Mouse (Mus musculus) hindbrain, embryonic 15.5 days (tissue): ENCODE measurements around the gene Tmx2. TPM values are rescaled to one million over a fixed set of nuclear protein-coding genes. Genes with fewer than 3 reads are reported as not detected.

Source experiments
- ATAC-seq: fragments of 200-750 bp; cut with Nextera tagmentation; 2 replicates; pipeline ENCODE4 v1.8.0; 2017; ENCODE audit warnings: low read depth, moderate number of reproducible peaks, moderate TSS enrichment; ENCODE audit not compliant: low FRiP score
- H3K27ac ChIP-seq: fragments of 300-500 bp; sonication (generic); replicated peaks from 2 replicates; pipeline ENCODE4 v1.5.1; 2015; ENCODE audit warnings: mild to moderate bottlenecking, inconsistent platforms
- H3K27me3 ChIP-seq: fragments of 300-500 bp; sonication (generic); 2 replicates; pipeline ENCODE4 v1.6.1; 2015; ENCODE audit warnings: control low read depth, inconsistent platforms
- H3K36me3 ChIP-seq: fragments of 300-500 bp; sonication (generic); 2 replicates; pipeline ENCODE4 v1.6.1; 2015; ENCODE audit warnings: control low read depth, inconsistent platforms
- H3K4me1 ChIP-seq: fragments of 300-500 bp; sonication (generic); replicated peaks from 2 replicates; pipeline ENCODE4 v1.6.1; 2015; ENCODE audit warnings: control low read depth, inconsistent platforms
- H3K4me2 ChIP-seq: fragments of 300-500 bp; sonication (generic); 2 replicates; pipeline ENCODE4 v1.6.1; 2015; ENCODE audit warnings: moderate library complexity, mild to moderate bottlenecking, inconsistent platforms
- H3K4me3 ChIP-seq: fragments of 300-500 bp; sonication (generic); 2 replicates; pipeline ENCODE4 v1.5.1; 2015; ENCODE audit warnings: mild to moderate bottlenecking, inconsistent platforms
- H3K9ac ChIP-seq: fragments of 300-500 bp; sonication (generic); 2 replicates; pipeline ENCODE4 v1.6.1; 2015; ENCODE audit warnings: inconsistent platforms
- H3K9me3 ChIP-seq: fragments of 300-500 bp; sonication (generic); 2 replicates; pipeline ENCODE4 v1.6.1; 2016; ENCODE audit warnings: control low read depth, inconsistent platforms
- WGBS: fragments of 180-500 bp; shearing (Covaris S2); methylation state at CpG from one replicate; pipeline ENCODE4 v1.1.7; 2015; 5-methylcytosine and 5-hydroxymethylcytosine counted together
- polyA plus RNA-seq: library from polyadenylated mRNA; unstranded; fragments of >200 nt; fragmentation: Nextera tagmentation; extraction: Ambion mirVana; gene quantifications from 2 replicates; pipeline ENCODE4 v1.2.1, GENCODE M21; 2015

Tmx2 gene
- polyA plus RNA-seq, 1 experiment from 2014 or later: 294 TPM

GRCm38 (mm10) chr2:84634006-84634405 is 44.9 kb downstream of the Tmx2 start:
- Histone ChIP-seq H3K36me3 (no peaks in the 10 kb centered on the region), H3K4me2 (no peak overlapping the region), H3K9ac (no peak overlapping the region), H3K4me1 (peaks cover 54% of the 10 kb centered on the region), H3K27ac (peak overlapping the region; percentile 86; the same call in 1 of the 2 replicates), H3K27me3 (no peaks in the 10 kb centered on the region), H3K9me3 (no peaks in the 10 kb centered on the region), H3K4me3 (no peak overlapping the region)
- no peak for ATAC-seq
- WGBS: 79% methylated on average over 4 of the region's 4 CpGs

GRCm38 (mm10) chr2:84632999-84633398 is 45.9 kb downstream of the Tmx2 start:
- Histone ChIP-seq H3K27ac (0 out of 2 replicates have a peak overlapping the region, but pooled peaks have one; percentile 7), H3K27me3 (no peaks in the 10 kb centered on the region), H3K9me3 (no peaks in the 10 kb centered on the region), H3K4me3 (no peak overlapping the region), H3K4me2 (no peak overlapping the region), H3K9ac (no peak overlapping the region), H3K4me1 (peaks cover 45% of the 10 kb centered on the region), H3K36me3 (no peaks in the 10 kb centered on the region)
- ATAC-seq: no peak
- WGBS: 13% methylated on average over 3 of the region's 3 CpGs

GRCm38 (mm10) chr2:84632001-84632400 is 46.9 kb downstream of the Tmx2 start:
- no peak for ATAC-seq
- Histone ChIP-seq H3K27me3 (no peaks in the 10 kb centered on the region), H3K9ac (no peak overlapping the region), H3K9me3 (no peaks in the 10 kb centered on the region), H3K4me1 (peaks cover 37% of the 10 kb centered on the region), H3K36me3 (no peaks in the 10 kb centered on the region), H3K4me3 (no peak overlapping the region), H3K27ac (no peak overlapping the region), H3K4me2 (no peak overlapping the region)
- 91% methylated on average over 1 of the region's 1 CpGs for WGBS

- H3K4me3 ChIP-seq: no peak overlapping the region
- H3K4me1 ChIP-seq: peaks cover 2% of the 10 kb centered on the region; the same call in 1 of the 2 replicates
- H3K36me3 ChIP-seq: peaks cover 13% of the 10 kb centered on the region
- H3K9ac ChIP-seq: no peak overlapping the region
- no peak overlapping the region for H3K4me2 ChIP-seq
- ATAC-seq: no peak
- no peak overlapping the region for H3K27ac ChIP-seq
- H3K9me3 ChIP-seq: no peaks in the 10 kb centered on the region
- WGBS: 68% methylated on average over 3 of the region's 3 CpGs
- no peaks in the 10 kb centered on the region for H3K27me3 ChIP-seq
Measured at GRCm38 (mm10) chr2:84627036-84627435, 51.9 kb downstream of the Tmx2 start.

DNA sequence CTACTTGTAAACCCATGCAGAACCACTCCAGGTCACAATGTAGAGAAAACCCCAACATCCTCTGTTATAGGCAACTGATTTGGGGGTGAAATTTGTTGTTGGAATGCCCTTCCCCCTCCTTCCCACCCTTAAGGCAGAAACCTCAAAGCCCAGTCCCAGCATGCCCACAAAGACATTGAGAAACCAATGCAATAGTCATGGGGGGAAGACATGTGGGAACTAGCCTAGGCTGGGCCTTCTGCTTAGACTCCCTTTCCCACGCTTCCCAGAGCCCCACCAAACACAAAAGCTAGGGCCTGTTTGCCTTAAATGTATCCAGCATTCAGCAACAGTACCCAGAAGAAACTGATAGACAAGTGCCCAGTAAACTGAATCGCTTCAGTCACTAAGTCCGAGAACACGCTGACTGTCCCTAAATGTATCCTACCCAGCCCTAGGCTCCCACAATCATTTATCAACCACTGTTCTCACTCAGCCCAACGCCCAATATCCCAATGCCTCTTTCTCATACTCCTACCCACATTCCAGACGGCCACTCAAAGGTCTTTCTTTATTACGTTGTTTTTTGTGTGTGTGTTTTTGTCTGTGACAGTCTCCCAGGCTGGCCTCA is 52.5 kb downstream of the Tmx2 start:
- no peak overlapping the region for H3K27ac ChIP-seq
- no peak for ATAC-seq
- H3K4me2 ChIP-seq: no peak overlapping the region
- H3K27me3 ChIP-seq: no peaks in the 10 kb centered on the region
- no peaks in the 10 kb centered on the region for H3K9me3 ChIP-seq
- no peaks in the 10 kb centered on the region; the same call in 1 of the 2 replicates for H3K4me1 ChIP-seq
- H3K36me3 ChIP-seq: peaks cover 16% of the 10 kb centered on the region
- H3K9ac ChIP-seq: no peak overlapping the region
- WGBS: 64% methylated on average over 7 of the region's 7 CpGs
- H3K4me3 ChIP-seq: no peak overlapping the region

DNA sequence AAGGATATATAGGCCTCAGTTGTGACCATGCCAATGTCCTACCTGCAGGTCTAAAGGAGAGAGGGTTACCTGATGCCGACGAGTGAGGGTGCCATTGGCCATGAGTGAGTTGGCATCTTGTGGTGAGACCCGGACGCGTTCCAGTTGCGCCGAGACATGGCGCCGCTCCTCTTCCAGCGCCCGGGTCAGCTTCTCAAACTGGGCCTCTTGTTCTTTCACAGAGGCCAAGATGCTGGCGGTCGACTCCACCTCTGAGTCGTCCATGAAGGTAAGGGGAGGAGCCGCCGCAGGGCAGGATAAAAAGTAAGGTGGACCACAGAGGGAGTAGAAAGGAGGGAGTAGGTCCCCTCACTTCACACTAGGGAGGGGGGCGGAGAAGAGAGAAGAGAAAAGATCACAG is 54.7 kb downstream of the Tmx2 start:
- Histone ChIP-seq H3K27ac (no peak overlapping the region), H3K4me3 (no peak overlapping the region), H3K36me3 (peaks cover 38% of the 10 kb centered on the region), H3K9ac (no peak overlapping the region), H3K27me3 (no peaks in the 10 kb centered on the region), H3K4me2 (no peak overlapping the region), H3K9me3 (no peaks in the 10 kb centered on the region), H3K4me1 (no peaks in the 10 kb centered on the region; the same call in 1 of the 2 replicates)
- WGBS: 94% methylated on average over 17 of the region's 17 CpGs
- ATAC-seq: no peak

GRCm38 (mm10) chr2:84623428-84624119 is 55.4 kb downstream of the Tmx2 start:
- ATAC-seq: no peak
- no peak overlapping the region for H3K4me2 ChIP-seq

DNA sequence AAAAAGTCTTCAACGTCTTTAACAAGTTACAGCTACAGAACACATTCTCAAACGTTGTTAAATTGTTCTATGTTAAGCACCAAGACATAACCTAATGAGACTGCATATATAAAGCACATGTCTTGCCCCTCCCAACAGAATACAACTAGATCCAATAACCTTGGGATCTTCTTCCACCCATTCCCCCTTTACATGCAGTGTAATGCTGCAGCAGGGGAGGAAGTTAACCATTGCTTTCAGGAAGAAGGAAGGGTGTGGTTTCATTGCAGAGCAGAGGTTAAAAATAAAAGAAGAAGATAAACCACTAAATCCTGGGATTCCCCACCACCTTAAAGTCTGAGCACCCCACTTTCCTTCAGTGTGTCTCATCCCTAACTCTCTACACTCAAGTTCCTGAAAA is 56.3 kb downstream of the Tmx2 start:
- WGBS: 79% methylated on average over 2 of the region's 2 CpGs

More at GRCm38 (mm10) chr2:84623428-84624119, 55.4 kb downstream of the Tmx2 start:
- H3K27me3 ChIP-seq: no peaks in the 10 kb centered on the region
- H3K36me3 ChIP-seq: peaks cover 45% of the 10 kb centered on the region
- no peak overlapping the region for H3K4me3 ChIP-seq
- no peaks in the 10 kb centered on the region for H3K9me3 ChIP-seq
- 95% methylated on average over 3 of the region's 3 CpGs for WGBS
- no peaks in the 10 kb centered on the region; the same call in 1 of the 2 replicates for H3K4me1 ChIP-seq
- H3K27ac ChIP-seq: no peak overlapping the region
- H3K9ac ChIP-seq: no peak overlapping the region

More for the DNA sequence above, 56.3 kb downstream of the Tmx2 start:
- H3K27me3 ChIP-seq: no peaks in the 10 kb centered on the region
- H3K4me2 ChIP-seq: no peak overlapping the region
- H3K9ac ChIP-seq: no peak overlapping the region
- ATAC-seq: no peak
- H3K4me1 ChIP-seq: no peaks in the 10 kb centered on the region; the same call in 1 of the 2 replicates
- H3K4me3 ChIP-seq: no peak overlapping the region
- H3K27ac ChIP-seq: no peak overlapping the region; the same call in 1 of the 2 replicates
- peaks cover 46% of the 10 kb centered on the region for H3K36me3 ChIP-seq
- H3K9me3 ChIP-seq: no peaks in the 10 kb centered on the region

Other genes starting within 250 kb of the Tmx2 start
- 17.2 and 19.6 TPM in 2 replicates for gene Tfpi, start 202.4 kb downstream of the Tmx2 start, polyA plus RNA-seq
- gene Ctnnd1, start 28.4 kb downstream of the Tmx2 start, polyA plus RNA-seq: 32.6 and 32.7 TPM in 2 replicates
- 0.10 and 0.35 TPM in 2 replicates for gene Btbd18, start 20.1 kb downstream of the Tmx2 start, polyA plus RNA-seq
- gene Selenoh, start 8.4 kb downstream of the Tmx2 start, polyA plus RNA-seq: 195 and 212 TPM in 2 replicates
- gene Gm28635, start 1.1 kb downstream of the Tmx2 start, polyA plus RNA-seq: not detected in 2 replicates
- 53.4 and 53.6 TPM in 2 replicates for gene Med19, start 738 bp downstream of the Tmx2 start, polyA plus RNA-seq
- gene Zdhhc5, start 36.0 kb upstream of the Tmx2 start, polyA plus RNA-seq: 18.3 and 19.0 TPM in 2 replicates
- 20.7 and 22.4 TPM in 2 replicates for gene Clp1, start 48.2 kb upstream of the Tmx2 start, polyA plus RNA-seq
- gene Ypel4, start 54.9 kb upstream of the Tmx2 start, polyA plus RNA-seq: 18.9 and 19.8 TPM in 2 replicates
- gene Gm19426, start 64.5 kb upstream of the Tmx2 start, polyA plus RNA-seq: 5.1 and 5.9 TPM in 2 replicates
- gene Serping1, start 96.3 kb upstream of the Tmx2 start, polyA plus RNA-seq: 39.5 and 47.3 TPM in 2 replicates
- gene Ube2l6, start 119.7 kb upstream of the Tmx2 start, polyA plus RNA-seq: 23.2 and 26.7 TPM in 2 replicates
- not detected in 2 replicates for gene Smtnl1, start 143.5 kb upstream of the Tmx2 start, polyA plus RNA-seq
- 73.4 and 75.2 TPM in 2 replicates for gene Timm10, start 147.9 kb upstream of the Tmx2 start, polyA plus RNA-seq
- 2.3 and 2.4 TPM in 2 replicates for gene Slc43a1, start 159.7 kb upstream of the Tmx2 start, polyA plus RNA-seq
- gene Rtn4rl2, start 207.6 kb upstream of the Tmx2 start, polyA plus RNA-seq: 5.0 and 6.2 TPM in 2 replicates